Mouse (Mus musculus): ENCODE results near the gene Mlec. TPM values are rescaled to one million over a fixed set of nuclear protein-coding genes. Genes with fewer than 3 reads are reported as not detected.

Mlec gene
- total RNA-seq, 2 experiments from 2014 or later, result 78.9 to 87.5 TPM

Other genes starting within 250 kb of the Mlec start
- gene Oasl1, start 234.9 kb downstream of the Mlec start, total RNA-seq (2021), result not detected
- 100 to 1,000 TPM; 187 to 201 TPM for gene 2210016L21Rik, start 216.0 kb downstream of the Mlec start, total RNA-seq (2021)
- gene Hnf1a, start 187.1 kb downstream of the Mlec start, total RNA-seq (2021), result not detected
- 10 to 100 TPM; 89.6 to 90.5 TPM for gene Sppl3, start 147.0 kb downstream of the Mlec start, total RNA-seq (2021)
- gene Gm10401, start 59.9 kb downstream of the Mlec start, total RNA-seq (2021), result not detected
- gene Acads, start 38.8 kb downstream of the Mlec start, total RNA-seq (2021), result 1 to 10 TPM; 8.5 to 9.9 TPM
- gene Unc119b, start 23.2 kb downstream of the Mlec start, total RNA-seq (2021), result 10 to 100 TPM; 31.1 to 32.2 TPM
- 100 to 1,000 TPM; 107 to 115 TPM for gene Cabp1, start 36.2 kb upstream of the Mlec start, total RNA-seq (2021)
- 10 to 100 TPM; 68.7 to 72.8 TPM for gene Pop5, start 77.7 kb upstream of the Mlec start, total RNA-seq (2021)
- 100 to 1,000 TPM; 262 to 266 TPM for gene Rnf10, start 114.7 kb upstream of the Mlec start, total RNA-seq (2021)
- 10 to 100 TPM; 38.8 to 40.3 TPM for gene Coq5, start 121.5 kb upstream of the Mlec start, total RNA-seq (2021)
- gene Dynll1, start 142.8 kb upstream of the Mlec start, total RNA-seq (2021), result 100 to 1,000 TPM; 770 to 901 TPM
- gene Srsf9, start 169.0 kb upstream of the Mlec start, total RNA-seq (2021), result 10 to 100 TPM; 82.0 to 88.2 TPM
- 10 to 100 TPM; 22.3 to 22.6 TPM for gene Gatc, start 183.0 kb upstream of the Mlec start, total RNA-seq (2021)
- gene Triap1, start 183.0 kb upstream of the Mlec start, total RNA-seq (2021), result 10 to 100 TPM; 28.8 to 31.4 TPM
- gene Cox6a1, start 190.8 kb upstream of the Mlec start, total RNA-seq (2021), result 100 to 1,000 TPM; 865 to 866 TPM